Mouse (Mus musculus) left cerebral cortex, adult 8-10 months (tissue): ENCODE results near the gene Wdr18. TPM values are rescaled to one million over a fixed set of nuclear protein-coding genes. Genes with fewer than 3 reads are reported as not detected.
A peak's percentile ranks its signal among the peaks of the same experiment; 100 is the strongest.

Source experiments
- DNase-seq, 2 experiments: peaks; one replicate each; pipeline ENCODE4 v3.0.0; 2022; ENCODE audit warnings: low spot score in 2 of 2
- total RNA-seq, 4 experiments: library from RNA; stranded (reverse); gene quantifications; 2 replicates each; pipeline ENCODE4 v1.2.4; 2022

Gene Wdr18
- total RNA-seq, 4 experiments from 2014 or later = 38.5 to 48.2 (median 44.6) TPM

DNA sequence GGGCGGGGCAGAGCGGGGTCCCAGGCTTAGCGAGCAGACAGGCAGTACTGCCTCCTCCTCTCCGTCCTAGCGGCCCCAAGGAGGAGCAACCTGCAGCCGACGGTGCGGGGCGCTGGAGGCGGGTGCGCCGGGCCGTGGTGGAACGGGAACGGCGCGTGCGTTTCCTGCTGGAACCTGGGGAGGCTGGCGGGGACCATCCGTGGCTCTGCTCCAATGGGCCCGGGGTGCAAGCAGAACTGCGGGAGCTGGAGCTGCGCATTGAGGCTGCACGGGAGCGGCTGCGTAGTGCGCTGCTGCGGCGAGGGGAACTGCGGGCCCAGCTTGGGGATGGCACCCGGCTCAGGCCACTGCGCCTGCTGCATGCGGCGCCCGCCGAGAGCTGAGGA, 16.8 kb downstream of the Wdr18 start:
- no peak for DNase-seq

DNA sequence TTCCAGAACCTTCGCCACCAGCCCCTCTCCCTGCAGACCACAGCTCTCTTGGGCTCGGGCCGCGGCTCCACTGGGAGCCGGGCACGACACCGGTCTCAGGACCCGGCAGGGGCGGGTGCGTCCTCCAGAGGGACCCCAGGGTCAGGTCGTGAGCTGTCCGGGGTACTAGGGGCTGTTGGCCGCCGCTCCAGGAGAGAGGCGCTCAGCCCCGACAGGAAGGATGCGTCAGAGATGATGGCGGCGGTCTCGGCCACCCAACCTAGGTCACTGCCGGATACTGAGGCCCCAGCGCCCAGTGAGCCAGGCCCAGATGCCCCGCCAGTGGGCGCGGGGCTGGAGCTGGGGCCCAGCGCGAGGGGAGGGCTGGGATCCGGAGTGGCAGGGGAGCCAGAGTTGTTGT, 17.4 kb downstream of the Wdr18 start:
- no peak for DNase-seq

- no peak for DNase-seq
Measured at GRCm38 (mm10) chr10:79978061-79978460, 18.1 kb downstream of the Wdr18 start.

GRCm38 (mm10) chr10:79979401-79980155, 19.6 kb downstream of the Wdr18 start:
- DNase-seq = no peak

GRCm38 (mm10) chr10:79983205-79983604, 23.3 kb downstream of the Wdr18 start:
- DNase-seq = no peak

GRCm38 (mm10) chr10:79983670-79984069, 23.7 kb downstream of the Wdr18 start:
- DNase-seq = peak; percentile 67 to 82

DNA sequence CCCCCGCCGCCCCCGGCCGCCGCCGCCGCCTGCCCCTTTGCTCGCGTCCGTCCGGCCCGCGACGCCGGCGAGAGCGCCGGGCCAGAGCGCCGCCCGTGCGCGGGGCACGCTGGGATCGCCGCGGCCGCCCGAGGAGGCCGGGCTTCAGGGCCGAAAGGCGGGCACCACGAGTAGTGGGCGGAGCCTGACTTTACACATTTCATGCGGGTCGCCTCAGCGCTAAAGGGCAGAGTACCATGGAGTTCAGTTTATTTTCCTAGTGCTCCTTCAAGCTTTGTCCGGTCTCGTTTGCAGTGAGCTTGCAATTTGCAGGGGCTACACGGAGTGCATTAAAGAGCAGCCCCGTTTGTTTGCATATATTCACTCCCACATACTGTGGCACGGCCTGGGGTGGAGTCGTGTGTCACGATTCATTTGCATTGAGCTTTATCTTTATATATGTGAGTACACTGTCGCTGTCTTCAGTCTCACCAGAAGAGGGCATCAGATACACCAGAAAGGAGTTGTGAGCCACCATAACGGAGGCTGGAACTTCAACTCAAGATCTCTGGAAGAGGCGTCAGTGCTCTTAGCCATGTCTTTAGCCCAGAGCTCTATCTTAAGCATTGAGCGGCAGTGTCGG, 24.4 kb downstream of the Wdr18 start, which contains the start of gene Tmem259:
TSS of gene Tmem259 (minus strand) at position 136 of the 622 bp plus-strand sequence.
- DNase-seq = peak; percentile 70 to 84

GRCm38 (mm10) chr10:79984871-79985270, 24.9 kb downstream of the Wdr18 start:
- peak; percentile 93 to 99 for DNase-seq

DNA sequence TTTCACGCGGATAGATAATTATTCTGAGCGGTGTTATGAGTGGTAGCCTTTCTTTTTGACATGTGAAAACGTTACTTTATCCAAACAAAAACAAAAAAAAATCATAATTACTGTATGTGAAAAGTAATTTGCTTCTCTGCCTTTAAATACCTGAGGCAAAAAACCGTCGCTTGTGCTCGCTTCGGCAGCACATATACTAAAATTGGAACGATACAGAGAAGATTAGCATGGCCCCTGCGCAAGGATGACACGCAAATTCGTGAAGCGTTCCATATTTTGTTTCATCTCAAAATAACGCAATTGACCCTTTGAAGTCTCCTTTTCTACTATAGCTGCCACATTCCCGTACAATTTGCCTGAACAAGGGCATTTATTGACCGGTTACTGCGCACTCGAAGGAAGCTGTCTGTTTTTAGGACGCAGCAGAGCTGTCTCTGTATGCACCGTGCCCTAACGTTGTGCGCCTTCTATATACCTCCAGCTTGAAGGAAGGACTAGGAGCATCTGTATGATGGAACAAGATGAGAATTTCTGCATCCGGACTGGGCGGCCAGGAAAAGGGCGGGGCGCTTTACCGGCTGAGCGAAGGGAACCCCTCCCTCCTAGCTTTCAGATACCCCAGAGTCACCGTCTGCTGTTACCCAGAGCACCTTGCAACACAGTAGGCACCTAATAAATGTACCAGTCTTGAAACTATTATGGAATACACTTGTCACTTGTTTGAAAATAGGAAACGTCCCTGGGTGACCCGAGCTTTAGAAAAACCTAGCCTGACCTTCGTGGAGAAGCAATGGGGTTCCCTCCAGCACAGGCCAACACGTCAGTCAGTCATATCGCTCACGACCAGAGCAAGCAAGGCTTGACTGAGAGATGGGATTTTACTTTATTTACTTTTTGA, 25.6 kb downstream of the Wdr18 start:
- DNase-seq = peak; percentile 63 to 71

DNA sequence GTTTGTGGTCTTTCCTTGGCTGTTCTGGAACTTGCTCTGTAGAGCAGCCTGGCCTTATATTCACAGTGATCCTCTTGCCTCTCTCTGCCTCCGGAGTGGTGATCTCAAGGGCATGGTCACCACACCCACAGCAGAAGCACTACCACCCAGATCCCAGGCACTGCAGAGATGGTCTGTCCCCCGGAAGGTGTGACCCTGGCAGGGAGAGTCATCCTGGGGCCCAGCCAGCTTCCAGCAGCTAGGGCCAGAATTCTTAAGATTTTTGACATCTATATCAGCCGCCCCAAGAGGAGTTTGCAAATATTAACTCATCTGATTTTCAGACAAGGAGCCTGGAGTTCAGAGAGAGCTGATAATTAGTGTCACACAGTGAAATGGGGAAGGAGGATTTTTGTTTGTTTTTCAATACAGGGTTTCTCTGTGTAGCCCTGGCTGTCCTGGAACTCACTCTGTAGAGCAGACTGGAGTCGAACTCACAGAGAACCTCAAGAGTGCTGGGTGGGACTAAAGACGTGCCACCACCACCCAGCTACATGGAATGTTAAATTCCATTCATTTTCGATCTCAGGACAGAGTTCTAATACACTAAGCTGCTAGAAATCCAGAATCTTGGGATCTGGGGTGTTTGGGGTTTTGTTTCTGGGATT, 26.4 kb downstream of the Wdr18 start:
- no peak for DNase-seq

DNA sequence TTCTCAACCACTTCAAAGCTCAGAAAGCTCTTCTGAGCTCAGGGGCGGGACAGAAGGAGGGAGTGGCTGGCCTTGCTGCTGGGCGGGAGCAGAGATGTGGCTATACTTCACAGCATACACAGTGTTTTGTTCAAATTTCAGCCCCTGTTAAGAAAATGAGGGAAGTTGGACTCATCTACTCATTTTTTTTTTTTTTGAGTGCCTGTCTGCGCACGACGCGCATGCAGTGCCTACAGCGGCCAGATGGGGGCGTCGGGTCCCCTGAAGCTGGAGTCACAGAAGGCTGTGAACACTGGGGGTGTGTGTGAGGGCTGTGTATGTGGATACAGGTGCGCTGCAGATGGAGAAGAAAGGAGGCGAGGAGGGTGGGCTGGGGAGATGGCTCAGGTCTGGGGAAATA, 27.0 kb downstream of the Wdr18 start:
- peak; percentile 68 to 78 for DNase-seq

GRCm38 (mm10) chr10:79987771-79988505, 28.0 kb downstream of the Wdr18 start:
- no peak for DNase-seq

DNA sequence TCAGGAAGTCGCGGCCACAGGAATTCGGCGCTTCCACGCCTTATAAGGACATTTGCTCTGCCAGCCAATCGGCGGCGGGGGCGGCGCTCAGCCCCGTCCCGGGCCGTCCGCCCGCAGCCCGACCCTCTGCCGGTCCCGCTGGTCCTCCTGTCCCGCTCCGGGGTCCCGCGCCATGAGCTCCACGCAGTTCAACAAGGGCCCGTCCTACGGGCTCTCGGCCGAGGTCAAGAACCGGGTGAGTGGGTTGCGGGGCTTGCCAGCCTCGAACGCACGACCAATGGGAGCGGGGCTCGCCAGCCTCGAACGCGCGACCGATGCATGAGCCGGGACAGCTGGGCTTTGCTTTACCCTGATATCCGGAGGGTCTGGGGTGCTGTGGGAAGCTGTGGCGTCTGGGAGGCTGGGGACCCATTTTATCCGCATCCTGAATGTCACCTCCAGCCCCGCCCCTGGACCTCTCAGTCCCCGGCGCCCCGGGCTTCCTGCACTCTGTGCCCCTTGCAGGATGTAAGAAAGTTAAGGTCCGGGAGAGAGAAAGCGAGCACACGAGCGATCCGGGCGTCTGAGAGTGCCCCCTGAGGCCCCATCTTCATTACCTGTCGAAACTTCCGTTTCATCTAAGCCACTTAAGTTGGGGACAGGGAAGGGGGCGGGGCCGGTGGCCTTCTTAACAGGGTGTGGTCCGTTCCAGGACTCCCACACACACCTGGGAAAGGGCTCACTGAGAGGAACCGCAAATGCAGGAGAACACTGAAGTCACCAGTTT, 28.7 kb downstream of the Wdr18 start, which contains the start of gene Cnn2:
TSS of gene Cnn2 (plus strand) at position 79 of the 766 bp plus-strand sequence.
- no peak for DNase-seq

- DNase-seq = no peak
Measured at GRCm38 (mm10) chr10:79989272-79989786, 29.4 kb downstream of the Wdr18 start.

DNA sequence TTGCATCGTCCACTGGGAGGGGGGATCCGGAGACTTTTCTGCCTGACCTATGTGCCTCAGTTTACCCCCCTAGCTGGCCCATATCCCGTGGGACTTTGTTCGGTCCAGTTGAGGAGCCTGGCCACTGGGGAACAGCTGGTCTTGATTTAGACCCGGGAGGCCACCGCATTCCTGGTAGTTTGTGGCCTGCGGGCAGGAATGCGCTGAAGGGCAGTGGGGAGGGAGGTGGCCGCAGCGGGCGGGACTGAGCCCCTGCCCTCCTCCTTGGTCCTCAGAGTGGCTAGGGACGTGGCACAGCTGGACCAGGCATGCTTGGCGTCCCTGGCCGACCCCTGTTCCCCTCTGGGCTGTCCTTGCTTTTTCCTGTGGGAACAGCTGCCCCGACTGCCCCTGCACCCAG, 29.9 kb downstream of the Wdr18 start:
- DNase-seq = no peak

- no peak for DNase-seq
Measured at GRCm38 (mm10) chr10:79991099-79991498, 31.1 kb downstream of the Wdr18 start.

DNA sequence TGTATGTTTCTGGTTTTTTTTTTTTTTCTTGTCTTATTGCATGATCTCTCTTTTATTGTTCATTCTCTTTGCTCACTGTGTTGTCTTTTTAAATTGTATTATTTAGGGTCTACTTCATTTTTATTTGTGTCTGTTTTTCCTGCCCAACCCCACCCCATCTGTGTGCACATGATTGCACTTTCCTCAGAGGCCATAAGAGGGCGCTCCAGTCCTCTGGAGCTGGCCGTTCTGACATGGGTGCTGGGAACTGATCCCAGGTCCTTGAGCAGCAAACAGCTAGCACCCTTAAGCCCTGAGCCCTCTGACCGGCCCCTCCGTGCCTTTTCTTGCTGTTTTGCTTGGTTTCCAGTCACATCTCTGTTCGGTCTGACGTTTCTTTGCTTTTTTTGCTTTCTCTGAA, 31.6 kb downstream of the Wdr18 start:
- no peak for DNase-seq

DNA sequence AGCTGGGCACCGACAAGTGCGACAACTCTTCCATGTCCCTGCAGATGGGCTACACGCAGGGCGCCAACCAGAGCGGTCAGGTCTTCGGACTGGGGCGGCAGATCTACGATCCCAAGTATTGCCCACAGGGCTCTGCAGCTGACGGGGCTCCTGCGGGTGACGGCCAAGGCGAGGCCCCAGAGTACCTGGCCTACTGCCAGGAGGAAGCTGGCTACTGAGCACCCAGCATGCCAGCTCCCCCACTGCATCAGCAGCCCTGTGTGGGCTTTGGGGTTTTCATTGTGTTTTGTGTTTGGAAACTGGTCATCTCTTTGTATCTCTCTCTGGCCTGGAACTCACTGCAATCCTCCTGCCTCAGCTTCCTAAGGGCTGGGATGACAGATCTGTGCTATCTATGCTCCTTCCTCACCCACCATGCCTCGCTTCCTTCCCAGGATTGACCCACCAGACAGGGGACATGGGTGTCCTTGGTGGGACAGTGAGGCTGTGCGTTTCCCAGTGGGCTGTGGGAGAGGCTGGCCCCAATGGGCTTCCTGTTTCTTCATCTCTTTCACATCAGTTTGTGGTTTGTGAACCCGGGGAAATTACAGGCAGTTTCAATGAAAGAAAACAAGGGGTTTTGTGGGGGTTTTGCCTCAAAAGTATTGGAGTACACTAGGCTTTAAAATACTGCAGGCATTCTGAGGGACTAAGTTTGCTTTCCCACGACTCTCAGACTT, 34.6 kb downstream of the Wdr18 start:
- no peak for DNase-seq

- DNase-seq = no peak
Measured at GRCm38 (mm10) chr10:79995636-79996035, 35.7 kb downstream of the Wdr18 start.
